Mouse (Mus musculus): ENCODE results near the gene Cald1. TPM values are rescaled to one million over a fixed set of nuclear protein-coding genes. Genes with fewer than 3 reads are reported as not detected.

Cald1 gene
- total RNA-seq, 1 experiment from 2014 or later = 0.65 TPM

DNA sequence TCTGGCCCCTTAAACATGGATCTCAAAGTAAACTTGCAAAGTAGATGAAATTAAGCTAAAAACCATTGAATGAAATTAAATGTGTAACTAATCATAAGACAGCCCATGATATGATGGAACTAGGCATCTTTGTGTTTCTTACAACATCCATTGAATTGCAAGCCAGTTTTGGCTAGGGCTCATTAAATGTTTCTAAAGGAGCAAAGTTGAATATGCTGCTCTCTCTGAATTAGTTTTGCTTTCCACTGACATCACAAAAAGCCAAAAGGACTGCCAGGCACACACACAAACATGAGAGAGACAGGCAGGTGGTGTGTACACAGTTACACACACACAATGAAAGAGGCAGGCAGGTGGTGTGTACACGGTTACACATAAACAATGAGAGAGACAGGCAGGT lies 127.4 kb downstream of the Cald1 start:
- ATAC-seq (replicated peaks in 1 of 2; ENCODE audit: insufficient read depth in 1 of 2, low FRiP score in 2 of 2, low TSS enrichment in 1 of 2, low read depth in 1 of 2, poor library complexity in 2 of 2, severe bottlenecking in 2 of 2) = no peak

DNA sequence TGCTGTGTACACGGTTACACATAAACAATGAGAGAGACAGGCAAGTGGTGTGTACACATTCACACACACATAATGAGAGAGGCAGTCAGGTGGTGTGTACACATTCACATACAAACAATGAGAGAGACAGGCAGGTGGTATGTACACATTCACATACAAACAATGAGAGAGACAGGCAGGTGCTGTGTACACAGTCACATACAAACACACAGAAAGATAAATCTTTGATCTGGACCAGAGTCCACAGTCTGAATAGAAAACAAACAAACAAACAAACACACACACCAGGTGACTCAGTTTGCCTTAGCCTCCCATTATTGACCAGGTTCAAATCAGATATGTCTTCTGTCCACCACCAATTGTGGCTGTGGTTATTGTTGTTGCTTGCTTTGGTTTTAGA lies 127.8 kb downstream of the Cald1 start:
- no peak for ATAC-seq (replicated peaks in 1 of 2; ENCODE audit: insufficient read depth in 1 of 2, low FRiP score in 2 of 2, low TSS enrichment in 1 of 2, low read depth in 1 of 2, poor library complexity in 2 of 2, severe bottlenecking in 2 of 2)

DNA sequence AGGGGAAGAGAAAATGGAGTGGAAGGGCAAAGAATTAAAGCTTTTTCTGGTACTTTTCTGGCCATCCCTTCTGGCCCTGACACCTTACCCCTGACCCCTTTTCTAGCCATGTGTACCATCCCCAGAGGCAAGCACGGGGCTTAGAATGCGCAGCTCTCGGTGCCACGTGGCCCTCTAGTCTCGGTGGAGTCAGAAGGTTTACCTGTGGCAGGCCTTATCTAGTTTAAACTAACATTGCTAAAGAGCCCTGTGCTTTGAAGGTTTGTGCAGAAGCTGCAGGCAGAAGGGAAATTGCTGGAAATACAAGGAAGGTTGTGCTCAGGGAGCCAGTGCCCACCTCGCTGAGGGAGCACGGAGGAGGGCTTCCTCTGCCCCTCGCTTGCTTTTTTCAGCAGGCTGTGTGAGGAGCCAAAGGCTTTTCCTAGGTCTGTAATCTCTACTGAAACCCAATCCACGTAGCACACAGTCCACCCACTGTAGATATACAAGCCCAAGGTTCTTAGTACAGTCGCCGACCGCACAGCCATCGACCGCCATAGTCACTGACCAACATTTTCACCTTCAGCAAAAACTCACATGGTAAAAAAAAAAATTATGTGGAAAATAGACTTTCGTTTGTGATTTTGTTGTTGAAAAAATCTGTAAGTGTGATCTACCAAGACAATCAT lies 129.2 kb downstream of the Cald1 start:
- ATAC-seq (replicated peaks in 1 of 2; ENCODE audit: insufficient read depth in 1 of 2, low FRiP score in 2 of 2, low TSS enrichment in 1 of 2, low read depth in 1 of 2, poor library complexity in 2 of 2, severe bottlenecking in 2 of 2) = no peak

DNA sequence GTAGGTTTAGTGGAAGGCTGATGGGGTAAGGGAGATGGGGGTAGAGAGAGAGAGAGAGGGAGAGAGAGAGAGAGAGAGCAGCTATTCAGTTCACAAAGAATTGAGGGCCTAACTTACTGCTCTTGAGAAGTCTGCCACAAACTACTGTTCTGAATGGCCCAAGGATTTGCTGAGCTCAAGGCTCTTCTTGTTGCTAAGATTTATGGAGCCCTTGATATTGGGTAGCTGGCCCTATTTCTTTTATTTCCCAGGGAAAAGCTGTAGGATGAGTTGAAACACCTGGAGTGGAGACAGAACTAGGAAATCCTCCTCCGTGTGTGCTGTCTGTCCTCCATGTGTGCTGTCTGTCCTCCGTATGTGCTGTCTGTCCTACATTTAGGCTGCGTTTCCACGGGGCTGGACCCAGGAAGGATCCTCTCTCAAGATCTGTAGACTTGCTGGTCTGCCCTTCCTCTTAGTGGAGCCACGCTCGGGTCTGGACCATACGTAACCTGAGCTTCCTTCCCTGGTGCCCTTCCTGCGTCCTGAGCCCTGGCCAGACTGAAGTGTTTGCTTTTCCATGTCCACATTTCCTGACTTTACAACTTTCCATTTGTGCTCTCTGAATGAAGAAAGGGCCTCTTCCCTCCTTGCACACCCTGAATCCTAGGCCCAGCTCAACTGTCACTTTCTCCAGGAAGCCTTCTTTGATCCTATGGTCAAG lies 131.3 kb downstream of the Cald1 start:
- ATAC-seq (replicated peaks in 1 of 2; ENCODE audit: insufficient read depth in 1 of 2, low FRiP score in 2 of 2, low TSS enrichment in 1 of 2, low read depth in 1 of 2, poor library complexity in 2 of 2, severe bottlenecking in 2 of 2) = no peak

DNA sequence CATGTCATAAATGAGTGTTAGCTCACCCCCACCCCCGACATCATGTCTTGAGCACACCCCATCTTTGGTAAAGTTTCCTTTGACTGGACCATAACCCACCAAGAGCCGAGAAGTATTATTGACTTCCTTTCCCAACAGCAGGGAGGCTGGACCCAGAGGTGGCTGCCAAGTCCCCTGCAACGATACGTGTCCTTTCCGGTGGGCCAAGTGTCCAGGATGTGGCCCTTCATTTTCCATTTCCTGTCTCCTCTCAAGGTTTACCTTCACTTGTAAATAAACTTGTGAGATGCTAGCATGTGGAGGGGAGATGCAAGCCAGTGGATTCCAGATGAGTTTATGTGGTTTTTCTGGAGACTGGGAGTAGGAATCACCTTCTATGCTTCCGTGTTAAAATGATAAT lies 132.7 kb downstream of the Cald1 start:
- ATAC-seq (replicated peaks in 1 of 2; ENCODE audit: insufficient read depth in 1 of 2, low FRiP score in 2 of 2, low TSS enrichment in 1 of 2, low read depth in 1 of 2, poor library complexity in 2 of 2, severe bottlenecking in 2 of 2) = no peak

DNA sequence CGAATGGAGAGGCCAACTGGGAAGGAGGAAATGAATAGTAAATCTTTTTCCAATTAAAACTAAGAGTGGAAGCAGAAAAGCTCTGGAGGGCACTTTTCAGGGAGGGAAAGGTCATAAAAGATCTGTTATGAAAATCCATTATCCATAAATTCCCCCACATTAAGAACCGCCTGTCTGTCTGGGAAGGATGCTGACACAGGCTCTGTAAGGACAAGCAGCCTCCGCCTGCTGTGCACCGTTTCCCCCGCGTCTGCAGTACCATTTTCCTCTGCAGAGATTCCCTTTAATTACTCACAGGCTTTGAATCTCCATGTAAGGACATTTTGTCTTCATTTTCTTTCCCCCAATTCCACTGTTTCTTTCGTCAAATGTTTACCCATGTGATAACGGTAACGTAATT lies 133.2 kb downstream of the Cald1 start:
- ATAC-seq (replicated peaks in 1 of 2; ENCODE audit: insufficient read depth in 1 of 2, low FRiP score in 2 of 2, low TSS enrichment in 1 of 2, low read depth in 1 of 2, poor library complexity in 2 of 2, severe bottlenecking in 2 of 2) = no peak

DNA sequence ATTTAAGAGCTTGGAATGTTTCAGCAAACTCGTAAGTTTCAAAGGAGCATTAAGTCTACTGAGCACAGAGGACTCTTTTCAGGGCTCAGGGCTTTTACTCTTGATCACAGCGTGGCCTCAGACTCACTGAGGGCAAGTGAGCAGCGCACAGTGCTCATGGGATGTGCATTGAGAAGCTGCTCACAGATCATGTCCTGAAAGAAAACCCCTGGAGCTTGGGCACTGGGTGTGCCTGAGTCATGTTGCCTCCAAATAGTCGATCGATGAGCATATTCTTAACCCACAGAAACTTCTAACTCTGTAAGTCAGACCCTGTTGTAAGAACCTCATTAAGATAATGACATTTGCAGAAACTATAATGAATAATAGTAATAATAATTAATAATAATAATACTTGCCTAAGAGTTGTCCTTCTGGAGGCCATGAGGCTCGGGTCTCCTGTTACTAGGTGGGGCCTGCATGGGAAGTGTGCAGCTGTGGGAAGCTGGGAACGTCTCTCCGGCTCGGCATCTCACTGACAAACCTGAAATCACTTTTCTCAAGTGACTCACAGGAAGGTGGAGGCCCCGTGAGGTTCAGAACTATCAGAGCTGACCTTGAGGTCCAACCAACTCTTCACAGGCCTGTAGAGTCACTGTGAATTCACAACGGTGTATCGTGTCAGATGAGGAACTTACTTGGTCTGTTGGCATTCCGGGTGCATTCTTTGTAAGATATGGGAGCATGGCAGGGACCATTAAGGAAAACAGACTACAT lies 136.8 kb downstream of the Cald1 start:
- no peak for ATAC-seq (replicated peaks in 1 of 2; ENCODE audit: insufficient read depth in 1 of 2, low FRiP score in 2 of 2, low TSS enrichment in 1 of 2, low read depth in 1 of 2, poor library complexity in 2 of 2, severe bottlenecking in 2 of 2)

DNA sequence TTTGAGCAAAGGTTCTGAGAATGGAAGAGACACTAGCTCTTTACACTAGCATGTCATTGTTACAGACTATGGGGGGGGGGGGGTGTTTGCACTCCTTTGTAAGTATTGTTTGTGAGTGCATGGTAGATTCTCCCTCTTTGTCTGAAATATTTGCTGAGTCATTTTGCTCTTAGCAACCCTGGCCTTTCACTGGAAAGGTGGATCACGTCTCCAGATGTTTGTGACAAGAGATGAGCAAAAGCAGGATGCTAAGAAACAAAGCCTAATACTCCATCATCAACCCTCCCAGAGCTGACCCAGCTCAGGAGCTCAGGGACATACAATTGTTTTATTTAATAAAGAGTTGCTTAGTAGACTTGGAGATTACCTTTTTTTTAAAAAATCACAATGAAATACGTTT lies 138.6 kb downstream of the Cald1 start:
- no peak for ATAC-seq (replicated peaks in 1 of 2; ENCODE audit: insufficient read depth in 1 of 2, low FRiP score in 2 of 2, low TSS enrichment in 1 of 2, low read depth in 1 of 2, poor library complexity in 2 of 2, severe bottlenecking in 2 of 2)

DNA sequence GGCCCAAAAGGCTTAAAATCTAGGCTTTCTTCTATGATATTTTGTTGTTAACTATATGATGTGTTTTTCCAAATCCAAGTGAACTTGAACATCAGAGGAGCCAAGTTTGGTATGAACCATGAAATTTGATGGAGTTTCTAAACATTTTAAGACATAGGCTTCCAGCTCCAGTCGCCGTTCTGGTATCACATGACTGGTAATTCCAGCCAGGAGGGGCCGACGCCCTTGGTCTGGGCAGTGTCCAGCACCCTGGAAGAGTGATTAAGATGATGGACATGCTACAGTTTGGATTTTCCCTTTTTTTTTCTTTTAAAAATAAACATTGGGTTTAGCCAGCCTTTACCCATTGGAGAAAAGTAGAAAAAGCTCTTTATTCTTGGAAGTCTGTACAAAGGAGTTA lies 145.6 kb downstream of the Cald1 start:
- ATAC-seq (replicated peaks in 1 of 2; ENCODE audit: insufficient read depth in 1 of 2, low FRiP score in 2 of 2, low TSS enrichment in 1 of 2, low read depth in 1 of 2, poor library complexity in 2 of 2, severe bottlenecking in 2 of 2) = no peak

DNA sequence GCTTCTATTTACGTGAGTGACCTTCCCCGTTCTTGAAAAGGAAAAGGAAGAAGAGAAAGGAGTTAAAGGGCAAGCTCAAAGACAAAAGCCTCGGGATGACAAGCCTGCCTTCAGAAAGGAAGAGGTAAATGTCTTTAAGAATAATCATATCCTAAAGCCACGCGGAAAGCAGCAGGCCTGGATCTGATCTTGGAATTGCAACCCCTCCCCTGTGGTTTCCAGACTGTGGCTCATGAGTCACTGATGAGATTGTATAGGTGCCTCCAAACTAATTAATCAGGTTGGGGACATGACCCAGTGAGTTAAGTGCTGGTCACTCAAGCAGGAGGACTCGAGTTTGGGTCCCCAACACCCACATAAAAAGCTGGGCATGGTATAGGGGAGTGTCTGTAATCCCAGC lies 149.5 kb downstream of the Cald1 start:
- ATAC-seq (replicated peaks in 1 of 2; ENCODE audit: insufficient read depth in 1 of 2, low FRiP score in 2 of 2, low TSS enrichment in 1 of 2, low read depth in 1 of 2, poor library complexity in 2 of 2, severe bottlenecking in 2 of 2) = no peak

DNA sequence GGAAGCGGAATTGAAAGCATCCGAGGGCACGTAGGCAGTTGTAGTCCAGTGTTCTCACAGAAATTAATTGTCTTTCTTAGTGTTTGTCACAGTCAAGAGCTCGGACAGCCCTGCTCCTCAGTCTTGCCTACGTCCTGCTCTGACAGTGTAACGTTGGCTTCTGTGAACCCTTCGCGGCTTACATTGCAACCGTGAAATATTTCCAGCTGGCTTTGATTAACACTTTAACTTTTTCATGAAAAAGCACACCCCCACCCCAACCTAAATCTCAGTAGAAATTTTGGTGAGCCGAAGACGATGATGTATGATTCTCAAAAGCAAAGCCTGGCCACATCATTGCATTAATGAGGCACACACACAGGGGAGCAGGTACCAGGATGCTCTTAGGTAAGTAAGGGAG lies 150.3 kb downstream of the Cald1 start:
- ATAC-seq (replicated peaks in 1 of 2; ENCODE audit: insufficient read depth in 1 of 2, low FRiP score in 2 of 2, low TSS enrichment in 1 of 2, low read depth in 1 of 2, poor library complexity in 2 of 2, severe bottlenecking in 2 of 2) = no peak

DNA sequence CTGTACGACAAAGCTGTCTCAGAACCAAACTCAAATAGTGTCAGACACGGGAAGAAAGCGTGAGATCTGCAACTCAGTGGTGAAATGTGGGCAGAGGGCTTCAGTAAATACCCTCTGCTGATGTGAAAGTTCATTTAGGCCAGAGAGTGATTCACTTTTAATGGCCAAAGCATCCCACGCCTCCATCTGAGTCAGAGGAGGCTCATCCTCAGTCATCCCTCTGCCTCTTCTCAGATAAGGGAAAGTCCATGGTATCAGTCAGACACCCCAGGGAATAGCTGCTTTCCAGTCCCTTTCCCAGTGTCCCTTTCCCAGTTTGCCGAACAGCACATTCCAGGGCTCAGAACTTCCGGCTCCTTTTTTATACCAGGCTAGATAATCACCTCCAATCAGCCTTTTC lies 151.2 kb downstream of the Cald1 start:
- no peak for ATAC-seq (replicated peaks in 1 of 2; ENCODE audit: insufficient read depth in 1 of 2, low FRiP score in 2 of 2, low TSS enrichment in 1 of 2, low read depth in 1 of 2, poor library complexity in 2 of 2, severe bottlenecking in 2 of 2)

DNA sequence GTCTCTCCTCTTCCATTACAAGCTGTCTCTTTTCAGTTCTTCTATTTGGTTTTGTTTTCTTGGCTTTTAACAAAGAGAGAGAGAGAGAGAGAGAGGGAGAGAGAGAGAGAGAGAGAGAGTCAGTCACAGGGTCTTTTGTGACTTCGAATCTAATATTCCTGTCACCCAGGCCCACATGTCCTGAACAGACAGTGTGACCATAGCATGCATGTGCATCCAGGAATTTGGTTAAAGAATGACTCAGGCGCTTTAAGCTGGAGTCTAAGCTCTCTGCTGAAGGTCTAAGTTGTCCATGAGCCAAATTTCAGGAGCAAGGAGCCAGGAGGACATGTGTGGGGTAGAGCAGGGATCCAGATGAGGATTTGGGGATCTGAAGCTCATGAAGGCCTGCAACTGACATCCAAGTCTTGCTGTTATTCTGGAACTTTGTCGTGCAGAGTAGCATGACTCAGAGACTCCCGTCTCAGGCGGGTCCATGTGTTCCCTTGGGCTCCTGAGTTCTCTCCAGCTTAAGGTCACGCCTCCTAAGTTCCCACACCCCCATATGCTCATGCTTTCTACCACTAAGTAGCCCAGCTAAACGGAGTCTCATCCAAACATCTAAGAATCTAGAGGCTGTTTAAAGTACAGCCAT lies 152.3 kb downstream of the Cald1 start:
- ATAC-seq (replicated peaks in 1 of 2; ENCODE audit: insufficient read depth in 1 of 2, low FRiP score in 2 of 2, low TSS enrichment in 1 of 2, low read depth in 1 of 2, poor library complexity in 2 of 2, severe bottlenecking in 2 of 2) = no peak

DNA sequence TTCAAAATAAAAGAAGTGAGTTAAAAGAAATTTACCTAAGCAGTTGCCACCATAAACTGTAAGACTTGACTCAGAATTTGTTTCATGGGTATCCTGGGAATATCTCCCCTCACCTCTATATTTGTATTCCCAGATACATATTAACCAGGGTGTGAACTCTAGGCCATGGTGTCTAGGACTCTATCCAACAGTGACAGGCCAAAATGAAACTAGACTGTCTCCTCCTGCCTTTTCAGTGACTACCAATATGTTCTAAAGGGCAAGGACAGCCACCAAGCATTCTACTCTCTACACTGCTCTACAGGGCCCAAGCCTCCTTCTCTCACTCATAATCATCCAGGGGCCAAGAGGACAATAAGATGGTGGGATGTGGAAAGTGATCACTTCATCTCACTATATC lies 153.3 kb downstream of the Cald1 start:
- no peak for ATAC-seq (replicated peaks in 1 of 2; ENCODE audit: insufficient read depth in 1 of 2, low FRiP score in 2 of 2, low TSS enrichment in 1 of 2, low read depth in 1 of 2, poor library complexity in 2 of 2, severe bottlenecking in 2 of 2)

DNA sequence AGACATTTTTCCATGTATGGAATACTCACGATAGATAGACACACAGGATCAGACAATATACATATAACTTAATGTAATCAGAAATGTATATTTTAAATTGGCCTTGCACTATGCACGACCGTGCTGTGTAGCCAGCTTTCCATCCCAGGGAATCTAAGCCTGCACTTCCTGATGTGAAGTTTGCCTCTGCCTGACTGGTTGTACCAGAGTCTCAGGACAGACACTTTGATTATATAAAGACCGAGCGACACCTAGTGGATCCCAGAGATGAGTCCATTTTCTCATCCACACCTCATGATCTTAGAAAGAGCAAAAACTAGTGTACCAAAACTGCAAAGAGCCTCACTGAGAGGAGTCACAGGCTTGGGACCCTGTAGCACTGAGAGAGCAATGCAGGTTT lies 156.1 kb downstream of the Cald1 start:
- peak; percentile 71 to 75 for ATAC-seq (replicated peaks in 1 of 2; ENCODE audit: insufficient read depth in 1 of 2, low FRiP score in 2 of 2, low TSS enrichment in 1 of 2, low read depth in 1 of 2, poor library complexity in 2 of 2, severe bottlenecking in 2 of 2)

DNA sequence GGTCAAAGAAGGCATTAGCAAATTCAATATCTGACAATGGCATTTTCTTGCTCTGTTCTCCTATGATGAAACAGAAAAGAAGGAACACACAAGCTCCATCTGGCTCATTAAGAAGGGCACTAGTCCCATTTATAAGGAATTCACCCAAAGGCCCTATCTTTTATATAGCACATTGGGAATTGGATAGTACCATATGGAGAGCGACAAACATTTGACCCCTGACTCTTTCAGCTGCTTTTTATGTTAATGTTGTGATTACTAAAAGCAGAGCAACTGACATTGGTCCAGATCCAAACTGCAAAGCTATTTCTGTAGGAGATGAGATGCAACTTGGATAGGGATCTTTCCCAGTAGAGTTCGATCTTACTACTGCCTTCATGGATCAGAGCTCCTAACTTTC lies 160.0 kb downstream of the Cald1 start:
- no peak for ATAC-seq (replicated peaks in 1 of 2; ENCODE audit: insufficient read depth in 1 of 2, low FRiP score in 2 of 2, low TSS enrichment in 1 of 2, low read depth in 1 of 2, poor library complexity in 2 of 2, severe bottlenecking in 2 of 2)

DNA sequence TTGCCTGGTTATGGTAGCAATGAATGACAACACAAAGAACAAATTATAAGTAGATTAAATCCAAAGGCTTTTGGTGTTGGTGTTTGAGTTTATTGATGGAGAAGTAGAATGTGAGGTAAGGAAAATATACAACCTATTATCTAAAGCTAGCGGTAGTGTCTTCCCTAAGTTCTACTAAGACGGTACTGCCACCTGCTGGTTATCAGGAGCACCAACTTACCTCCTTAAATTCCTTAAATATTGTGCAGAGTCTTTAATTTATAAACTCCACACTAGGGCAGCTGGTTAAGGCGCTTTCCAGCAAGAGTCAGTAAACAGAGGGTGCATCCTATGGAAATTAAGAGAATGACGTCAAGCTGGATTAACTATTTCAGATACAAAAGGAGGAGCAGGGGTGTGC lies 161.7 kb downstream of the Cald1 start:
- ATAC-seq (replicated peaks in 1 of 2; ENCODE audit: insufficient read depth in 1 of 2, low FRiP score in 2 of 2, low TSS enrichment in 1 of 2, low read depth in 1 of 2, poor library complexity in 2 of 2, severe bottlenecking in 2 of 2) = peak in 1 of 2 experiments; percentile 62; a peak in 2 of 4 replicates

DNA sequence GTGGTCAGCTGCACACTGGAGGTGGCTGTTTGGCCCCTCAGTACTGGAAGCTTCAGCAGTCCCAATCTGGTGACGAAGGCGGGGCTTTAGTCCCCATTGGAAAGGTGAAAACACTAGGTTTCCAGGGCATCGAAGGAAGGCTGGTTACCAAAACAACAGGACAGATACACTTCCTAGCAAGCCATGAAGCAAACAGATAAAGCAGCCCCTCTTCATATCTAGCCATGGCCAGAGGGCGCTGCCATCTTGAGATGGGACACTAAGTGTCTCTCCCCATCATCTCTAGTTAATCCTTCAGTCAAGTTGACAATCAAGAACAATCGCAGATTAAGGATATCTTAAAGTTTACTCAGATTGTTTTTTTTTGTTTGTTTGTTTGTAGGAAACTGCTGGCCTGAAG lies 167.4 kb downstream of the Cald1 start:
- no peak for ATAC-seq (replicated peaks in 1 of 2; ENCODE audit: insufficient read depth in 1 of 2, low FRiP score in 2 of 2, low TSS enrichment in 1 of 2, low read depth in 1 of 2, poor library complexity in 2 of 2, severe bottlenecking in 2 of 2)

Measured in hematopoietic stem cell, adult 5-6 weeks (primary cell).